Mouse (Mus musculus) kidney, embryonic 15.5 days (tissue): Measurements from ENCODE around the gene Krt14. TPM values are rescaled to one million over a fixed set of nuclear protein-coding genes. Genes with fewer than 3 reads are reported as not detected.

Experiments
- ATAC-seq: fragments of 200-750 bp; cut with Nextera tagmentation; replicated peaks from 2 replicates; pipeline ENCODE4 v1.8.0; 2017; ENCODE audit warnings: moderate TSS enrichment; ENCODE audit not compliant: low FRiP score
- H3K27ac ChIP-seq: fragments of 300-500 bp; sonication (generic); 2 replicates; pipeline ENCODE4 v1.5.1; 2015; ENCODE audit warnings: mild to moderate bottlenecking, inconsistent platforms
- H3K27me3 ChIP-seq: fragments of 300-500 bp; sonication (generic); 2 replicates; pipeline ENCODE4 v1.6.1; 2015; ENCODE audit warnings: inconsistent platforms
- H3K36me3 ChIP-seq: fragments of 300-500 bp; sonication (generic); 2 replicates; pipeline ENCODE4 v1.6.1; 2015; ENCODE audit warnings: inconsistent platforms
- H3K4me1 ChIP-seq: fragments of 300-500 bp; sonication (generic); 2 replicates; pipeline ENCODE4 v1.6.1; 2015; ENCODE audit warnings: inconsistent platforms
- H3K4me2 ChIP-seq: fragments of 300-500 bp; sonication (generic); 2 replicates; pipeline ENCODE4 v1.6.1; 2015; ENCODE audit warnings: moderate library complexity, mild to moderate bottlenecking, inconsistent platforms
- H3K4me3 ChIP-seq: fragments of 300-500 bp; sonication (generic); replicated peaks from 2 replicates; pipeline ENCODE4 v1.5.1; 2015; ENCODE audit warnings: mild to moderate bottlenecking, inconsistent platforms
- H3K9ac ChIP-seq: fragments of 300-500 bp; sonication (generic); 2 replicates; pipeline ENCODE4 v1.6.1; 2015; ENCODE audit warnings: mild to moderate bottlenecking, inconsistent platforms
- H3K9me3 ChIP-seq: fragments of 300-500 bp; sonication (generic); replicated peaks from 2 replicates; pipeline ENCODE4 v1.6.1; 2016; ENCODE audit warnings: inconsistent platforms
- WGBS: fragments of 180-500 bp; shearing (Covaris S2); methylation state at CpG from one replicate; pipeline ENCODE4 v1.1.7; 2015; ENCODE audit warnings: mixed read lengths; 5-methylcytosine and 5-hydroxymethylcytosine counted together
- polyA plus RNA-seq: library from polyadenylated mRNA; unstranded; fragments of >200 nt; fragmentation: Nextera tagmentation; extraction: Ambion mirVana; gene quantifications from 2 replicates; pipeline ENCODE4 v1.2.1, GENCODE M21; 2015

The Krt14 gene
- polyA plus RNA-seq, 1 experiment from 2014 or later: 5.8 TPM

DNA sequence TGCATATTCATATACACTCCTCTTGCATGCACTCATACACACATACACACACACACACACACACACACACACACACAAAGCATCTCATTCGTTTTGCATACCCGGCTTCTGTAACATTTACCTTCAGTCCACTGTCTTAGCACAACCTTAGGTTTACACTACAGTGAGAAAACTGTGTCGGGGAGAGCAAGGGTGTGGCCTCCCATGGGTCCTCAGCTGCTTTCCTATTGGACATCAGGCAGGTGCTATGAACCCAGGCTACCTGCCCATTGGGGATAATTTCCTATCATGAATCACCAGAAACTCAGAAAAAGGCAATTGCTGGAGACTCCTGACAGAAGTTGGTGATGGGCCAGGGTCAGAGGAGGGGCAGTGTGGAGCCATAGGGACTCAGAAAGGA, 50.0 kb downstream of the Krt14 start:
- Histone ChIP-seq H3K9me3 (no peaks in the 10 kb centered on the region), H3K4me2 (no peak overlapping the region), H3K27ac (no peak overlapping the region), H3K4me3 (no peak overlapping the region), H3K27me3 (no peaks in the 10 kb centered on the region), H3K4me1 (0 out of 2 replicates have a peak, but pooled peaks cover 9% of the 10 kb centered on the region), H3K9ac (no peak overlapping the region), H3K36me3 (no peaks in the 10 kb centered on the region)
- 73% methylated on average over 3 of the region's 3 CpGs for WGBS
- ATAC-seq: no peak

- no peak overlapping the region for H3K9ac ChIP-seq
- no peak overlapping the region for H3K27ac ChIP-seq
- no peaks in the 10 kb centered on the region for H3K9me3 ChIP-seq
- no peak overlapping the region for H3K4me3 ChIP-seq
- H3K4me2 ChIP-seq: no peak overlapping the region
- H3K4me1 ChIP-seq: 0 out of 2 replicates have a peak, but pooled peaks cover 9% of the 10 kb centered on the region
- no peaks in the 10 kb centered on the region for H3K36me3 ChIP-seq
- WGBS: 63% methylated on average over 8 of the region's 8 CpGs
- no peaks in the 10 kb centered on the region for H3K27me3 ChIP-seq
- ATAC-seq: no peak
Measured at GRCm38 (mm10) chr11:100155497-100156255, 51.7 kb downstream of the Krt14 start.

Other genes starting within 250 kb of the Krt14 start
- gene Krtap29-1, start 228.5 kb downstream of the Krt14 start, polyA plus RNA-seq: not detected in 2 replicates
- not detected in 2 replicates for gene Krtap16-1, start 221.0 kb downstream of the Krt14 start, polyA plus RNA-seq
- not detected in 2 replicates for gene Krtap17-1, start 213.6 kb downstream of the Krt14 start, polyA plus RNA-seq
- gene Krt33a, start 191.3 kb downstream of the Krt14 start, polyA plus RNA-seq: not detected in 2 replicates
- not detected in 2 replicates for gene Krt33b, start 177.7 kb downstream of the Krt14 start, polyA plus RNA-seq
- not detected in 2 replicates for gene Krt34, start 166.0 kb downstream of the Krt14 start, polyA plus RNA-seq
- not detected in 2 replicates for gene Krt31, start 157.0 kb downstream of the Krt14 start, polyA plus RNA-seq
- gene Krt32, start 119.3 kb downstream of the Krt14 start, polyA plus RNA-seq: not detected in 2 replicates
- gene Krt35, start 111.3 kb downstream of the Krt14 start, polyA plus RNA-seq: not detected in 2 replicates
- 0.86 and 1.2 TPM in 2 replicates for gene Krt36, start 101.9 kb downstream of the Krt14 start, polyA plus RNA-seq
- gene Krt13, start 86.0 kb downstream of the Krt14 start, polyA plus RNA-seq: 0.51 and 0.57 TPM in 2 replicates
- 5.0 and 14.8 TPM in 2 replicates for gene Krt15, start 71.6 kb downstream of the Krt14 start, polyA plus RNA-seq
- gene Krt19, start 58.9 kb downstream of the Krt14 start, polyA plus RNA-seq: 69.7 and 75.3 TPM in 2 replicates
- not detected in 2 replicates for gene Krt9, start 14.3 kb downstream of the Krt14 start, polyA plus RNA-seq
- 0.55 TPM in 1 of 2 replicates, not detected in the other for gene Krt16, start 41.4 kb upstream of the Krt14 start, polyA plus RNA-seq
- gene Krt17, start 53.5 kb upstream of the Krt14 start, polyA plus RNA-seq: 0.51 and 2.4 TPM in 2 replicates
- not detected in 2 replicates for gene Krt42, start 62.3 kb upstream of the Krt14 start, polyA plus RNA-seq
- 1,620 and 1,743 TPM in 2 replicates for gene Eif1, start 112.3 kb upstream of the Krt14 start, polyA plus RNA-seq
- not detected in 2 replicates for gene Gast, start 126.9 kb upstream of the Krt14 start, polyA plus RNA-seq
- 15.0 and 19.6 TPM in 2 replicates for gene Hap1, start 148.6 kb upstream of the Krt14 start, polyA plus RNA-seq
- gene Jup, start 190.2 kb upstream of the Krt14 start, polyA plus RNA-seq: 107 and 121 TPM in 2 replicates
- 59.0 and 67.2 TPM in 2 replicates for gene P3h4, start 207.3 kb upstream of the Krt14 start, polyA plus RNA-seq
- gene Fkbp10, start 208.1 kb upstream of the Krt14 start, polyA plus RNA-seq: 130 and 139 TPM in 2 replicates
- 119 and 121 TPM in 2 replicates for gene Nt5c3b, start 234.3 kb upstream of the Krt14 start, polyA plus RNA-seq
- 0.44 and 0.54 TPM in 2 replicates for gene Klhl10, start 234.4 kb upstream of the Krt14 start, polyA plus RNA-seq